Mouse (Mus musculus): ENCODE data around the gene Kat2b.

- no peak for TF ChIP-seq CTCF (IDR thresholded peaks at IDR 0.05; ENCODE audit: insufficient read depth, low read length)
- TF ChIP-seq POLR2A (IDR thresholded peaks at IDR 0.05; ENCODE audit: borderline replicate concordance, extremely low read depth, low read depth, low read length) = no peak
These were observed 24.1 kb upstream of the Kat2b start for GRCm38 (mm10) chr17:53542536-53542935.

All from lung, adult 2 months (tissue).